Mouse (Mus musculus): Measurements from ENCODE around the gene Ctcfl. TPM values are rescaled to one million over a fixed set of nuclear protein-coding genes. Genes with fewer than 3 reads are reported as not detected.

Ctcfl gene
- polyA plus RNA-seq, 2 experiments, result 0.01 TPM; not detected in 1

DNA sequence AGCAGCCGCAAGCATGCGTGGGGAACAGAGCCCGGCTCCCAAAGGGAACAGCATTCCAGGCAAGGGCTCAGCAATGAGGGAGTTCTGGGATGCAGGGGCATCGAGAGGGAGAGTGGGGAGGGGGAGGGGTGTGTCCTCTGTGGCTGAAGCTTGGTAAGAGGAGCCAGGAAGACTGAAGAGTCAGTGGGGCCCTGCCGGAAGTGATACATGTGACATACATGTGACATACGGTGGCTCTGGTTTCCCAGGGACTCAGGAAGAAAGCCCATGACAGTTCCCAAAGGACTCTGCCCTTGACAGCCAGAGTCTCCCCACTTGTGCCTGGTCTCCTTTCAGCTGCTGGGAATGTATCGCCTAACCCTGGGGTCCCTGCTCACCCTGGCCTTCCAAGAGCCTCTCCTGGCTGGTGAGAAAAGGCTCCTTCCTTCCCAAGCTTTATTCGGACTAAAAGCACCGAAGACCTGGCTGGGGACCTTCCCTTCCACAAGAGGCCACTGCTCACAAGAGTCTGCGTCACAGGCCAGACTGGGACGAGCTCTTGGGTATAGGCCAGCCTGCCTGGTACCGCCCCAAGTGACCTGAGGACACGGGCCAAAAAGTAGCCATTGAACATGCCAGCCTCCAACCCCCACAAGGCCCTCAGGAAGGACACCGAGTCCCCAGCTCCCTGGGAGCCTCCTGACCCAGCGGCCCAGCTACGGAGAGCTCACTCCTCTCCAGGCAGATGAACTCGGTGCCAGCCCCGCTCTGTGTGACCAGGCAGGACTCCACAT lies 74.9 kb downstream of the Ctcfl start:
- ATAC-seq (ENCODE audit: insufficient read depth), result no peak

More for the DNA sequence above, 74.9 kb downstream of the Ctcfl start:
- Histone ChIP-seq H3K9ac (replicated peaks) (no peak overlapping the region), H3K9me3 (ENCODE audit: control insufficient read depth, low read length) (no peaks in the 10 kb centered on the region), H3K27me3 (ENCODE audit: control insufficient read depth, insufficient read depth, low read length) (no peaks in the 10 kb centered on the region), H3K4me1 (replicated peaks; ENCODE audit: control insufficient read depth in 2 of 2, insufficient read depth in 2 of 2, low read length in 1 of 2) (peaks cover 44 to 46% of the 10 kb centered on the region in 2 experiments), H3K36me3 (replicated peaks; ENCODE audit: control insufficient read depth, insufficient read depth, low read depth) (no peaks in the 10 kb centered on the region; the same call in 1 of the 2 replicates), H3K4me2 (ENCODE audit: low read depth) (no peak overlapping the region), H3K4me3 (ENCODE audit: insufficient read depth in 1 of 2, low read depth in 2 of 2, low read length in 2 of 2) (no peak overlapping the region), H3K27ac (no peak overlapping the region)
- no peak for DNase-seq (ENCODE audit: low read depth in 3 of 3, low spot score in 3 of 3)
- TF ChIP-seq EP300 (IDR thresholded peaks at IDR 0.05; ENCODE audit: low read depth) (no peak), CTCF (IDR thresholded peaks at IDR 0.05; ENCODE audit: low read depth) (no peak)
- WGBS (ENCODE audit: insufficient replicate concordance), result 76% methylated on average over 18 of the region's 18 CpGs

Other genes starting within 250 kb of the Ctcfl start
- 1.7 and 2.0 TPM in 2 replicates for gene Bmp7, start 179.2 kb downstream of the Ctcfl start, polyA plus RNA-seq (2012; rRNA removed)
- 1.7 and 1.8 TPM in 2 replicates for gene Bmp7, start 179.2 kb downstream of the Ctcfl start, polyA plus RNA-seq (2014; fragmentation: Nextera tagmentation; extraction: Ambion mirVana)
- 0.01 and 0.03 TPM in 2 replicates for gene Spo11, start 141.8 kb downstream of the Ctcfl start, polyA plus RNA-seq (2012; rRNA removed)
- not detected in 2 replicates for gene Spo11, start 141.8 kb downstream of the Ctcfl start, polyA plus RNA-seq (2014; fragmentation: Nextera tagmentation; extraction: Ambion mirVana)
- gene Rae1, start 119.4 kb downstream of the Ctcfl start, polyA plus RNA-seq (2012; rRNA removed), result 39.4 and 45.9 TPM in 2 replicates
- gene Rae1, start 119.4 kb downstream of the Ctcfl start, polyA plus RNA-seq (2014; fragmentation: Nextera tagmentation; extraction: Ambion mirVana), result 65.3 and 71.1 TPM in 2 replicates
- 274 and 315 TPM in 2 replicates for gene Rbm38, start 99.0 kb downstream of the Ctcfl start, polyA plus RNA-seq (2012; rRNA removed)
- 270 and 320 TPM in 2 replicates for gene Rbm38, start 99.0 kb downstream of the Ctcfl start, polyA plus RNA-seq (2014; fragmentation: Nextera tagmentation; extraction: Ambion mirVana)
- 0.15 and 0.16 TPM in 2 replicates for gene Pck1, start 33.5 kb upstream of the Ctcfl start, polyA plus RNA-seq (2012; rRNA removed)
- gene Pck1, start 33.5 kb upstream of the Ctcfl start, polyA plus RNA-seq (2014; fragmentation: Nextera tagmentation; extraction: Ambion mirVana), result 0.13 and 0.18 TPM in 2 replicates
- gene Zbp1, start 99.4 kb upstream of the Ctcfl start, polyA plus RNA-seq (2012; rRNA removed), result 0.21 and 0.64 TPM in 2 replicates
- gene Zbp1, start 99.4 kb upstream of the Ctcfl start, polyA plus RNA-seq (2014; fragmentation: Nextera tagmentation; extraction: Ambion mirVana), result 0.83 and 1.0 TPM in 2 replicates
- gene Pmepa1, start 157.0 kb upstream of the Ctcfl start, polyA plus RNA-seq (2012; rRNA removed), result 0.20 and 0.31 TPM in 2 replicates
- gene Pmepa1, start 157.0 kb upstream of the Ctcfl start, polyA plus RNA-seq (2014; fragmentation: Nextera tagmentation; extraction: Ambion mirVana), result 0.04 and 0.09 TPM in 2 replicates